Mouse (Mus musculus): ENCODE measurements around the gene Jpt1.
"Not testable (repeated sequence)": the region's sequence is repeated elsewhere in the genome, so short reads cannot be mapped to it uniquely, and the experiment has no call there.

Jpt1 gene

DNA sequence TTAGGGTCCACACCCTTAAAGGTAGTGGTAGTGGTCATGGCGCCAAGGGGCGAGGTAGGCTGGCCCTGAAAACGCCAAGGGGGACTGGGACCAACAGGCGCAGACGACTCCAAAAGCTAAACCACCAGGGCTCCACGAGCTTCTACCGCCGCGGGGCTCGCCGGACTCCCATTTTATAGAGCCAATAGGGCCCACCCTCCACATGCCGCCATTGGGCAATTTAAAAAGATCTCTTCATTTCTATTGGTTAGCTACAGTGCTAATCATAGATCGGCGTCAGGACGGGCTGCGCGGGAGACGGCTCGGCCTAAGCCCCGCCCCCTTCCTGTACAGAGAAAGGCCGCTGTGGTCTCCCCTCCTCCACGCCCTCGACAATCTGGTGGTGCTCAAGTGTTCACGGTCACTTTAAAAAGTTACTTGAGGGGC lies at the start of gene Jpt1:
Gene Jpt1 (minus strand): TSS at position 150 of the 426 bp plus-strand sequence.
- DNase-seq = peak; percentile 91 to 95

DNA sequence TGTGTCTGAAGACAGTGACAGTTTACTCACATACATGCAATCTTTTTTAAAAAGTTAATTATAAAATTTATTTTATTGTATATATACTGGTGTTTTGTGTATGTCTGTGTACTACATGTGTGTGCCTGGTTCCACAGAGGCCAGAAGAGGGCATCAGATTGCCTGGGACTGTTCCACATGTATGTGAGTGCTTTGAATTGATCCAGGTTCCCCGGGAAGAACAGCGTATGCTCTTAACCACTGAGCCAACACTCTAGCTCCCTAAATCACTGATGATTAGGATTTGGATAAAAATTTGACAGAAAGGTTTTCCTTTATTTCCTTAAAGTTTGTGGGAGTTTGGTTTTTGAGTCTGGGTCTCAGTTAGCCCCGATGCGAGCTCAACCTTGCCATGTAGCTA lies 49.2 kb upstream of the Jpt1 start:
- no peak for DNase-seq

DNA sequence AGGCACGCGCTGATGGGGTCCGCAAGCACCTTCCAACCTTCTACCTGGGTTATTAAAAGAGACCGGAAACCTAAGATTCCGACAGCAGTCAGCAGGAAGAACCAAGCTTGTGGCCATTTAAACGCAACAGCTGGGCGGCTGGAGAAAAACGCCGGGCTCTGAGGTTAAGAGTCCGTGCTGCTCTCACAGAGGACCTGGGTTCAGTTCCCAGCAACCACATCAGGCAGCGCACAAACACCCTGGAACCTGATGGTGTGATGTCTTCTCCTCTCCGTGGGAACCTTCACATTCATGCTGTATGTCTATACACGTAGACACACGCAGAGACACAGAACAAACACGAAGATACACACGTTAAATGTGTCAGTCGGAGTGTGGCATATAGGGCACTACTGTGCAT lies 41.5 kb upstream of the Jpt1 start:
- no peak for DNase-seq

DNA sequence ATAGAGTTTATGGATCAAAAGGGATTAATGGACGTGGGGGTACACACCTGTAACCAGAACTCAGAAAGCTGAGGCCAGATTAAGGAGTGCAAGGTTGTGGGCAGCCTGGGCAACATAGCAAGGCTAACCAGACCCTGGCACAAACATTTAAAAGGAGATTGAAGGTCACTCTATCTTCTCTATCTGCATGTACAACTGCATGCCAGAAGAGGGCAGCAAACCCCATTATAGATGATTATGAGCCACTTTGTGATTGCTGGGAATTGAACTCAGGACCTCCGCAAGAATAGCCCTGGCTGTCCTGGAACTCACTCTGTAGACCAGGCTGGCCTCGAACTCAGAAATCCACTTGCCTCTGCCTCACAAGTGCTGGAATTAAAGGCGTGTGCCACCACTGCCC lies 38.6 kb upstream of the Jpt1 start:
- peak in 1 of 2 experiments; percentile 28 for DNase-seq

DNA sequence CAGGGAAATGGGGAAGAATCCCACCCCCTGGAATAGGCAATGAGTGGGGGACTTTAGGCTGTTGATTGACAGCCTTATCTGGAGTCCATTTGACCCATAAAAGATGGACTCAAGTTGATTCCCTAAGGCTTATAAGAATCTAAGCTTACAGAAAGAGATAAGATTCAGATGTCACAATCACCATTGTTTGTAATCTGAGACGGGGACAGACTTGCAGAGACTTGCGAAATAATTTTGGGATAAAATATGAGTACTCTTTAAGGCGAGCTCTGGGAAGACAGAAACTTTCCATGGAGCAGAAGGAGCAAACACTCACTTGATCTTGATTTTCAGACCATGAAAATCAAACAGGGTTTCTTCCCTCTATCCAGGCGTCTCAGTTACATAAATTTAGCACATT lies 29.4 kb upstream of the Jpt1 start:
- no peak for DNase-seq

DNA sequence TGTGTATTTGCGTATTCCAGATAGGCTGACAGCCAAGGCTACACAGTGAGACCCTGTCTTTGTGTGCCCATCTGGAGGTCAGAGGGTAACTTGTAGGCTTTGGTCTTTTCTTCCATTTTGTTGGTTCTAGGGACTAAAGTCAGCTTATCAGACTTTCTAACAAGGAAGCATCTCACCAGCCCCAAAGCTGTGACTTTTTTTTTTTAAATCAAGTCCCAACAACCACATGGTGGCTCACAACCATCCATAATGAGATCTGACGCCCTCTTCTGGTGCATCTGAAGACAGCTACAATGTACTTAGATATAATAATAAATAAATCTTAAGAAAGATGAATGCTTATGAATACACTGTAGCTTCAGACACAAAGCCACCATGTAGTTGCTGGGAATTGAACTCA lies 23.9 kb upstream of the Jpt1 start:
- DNase-seq = no peak

DNA sequence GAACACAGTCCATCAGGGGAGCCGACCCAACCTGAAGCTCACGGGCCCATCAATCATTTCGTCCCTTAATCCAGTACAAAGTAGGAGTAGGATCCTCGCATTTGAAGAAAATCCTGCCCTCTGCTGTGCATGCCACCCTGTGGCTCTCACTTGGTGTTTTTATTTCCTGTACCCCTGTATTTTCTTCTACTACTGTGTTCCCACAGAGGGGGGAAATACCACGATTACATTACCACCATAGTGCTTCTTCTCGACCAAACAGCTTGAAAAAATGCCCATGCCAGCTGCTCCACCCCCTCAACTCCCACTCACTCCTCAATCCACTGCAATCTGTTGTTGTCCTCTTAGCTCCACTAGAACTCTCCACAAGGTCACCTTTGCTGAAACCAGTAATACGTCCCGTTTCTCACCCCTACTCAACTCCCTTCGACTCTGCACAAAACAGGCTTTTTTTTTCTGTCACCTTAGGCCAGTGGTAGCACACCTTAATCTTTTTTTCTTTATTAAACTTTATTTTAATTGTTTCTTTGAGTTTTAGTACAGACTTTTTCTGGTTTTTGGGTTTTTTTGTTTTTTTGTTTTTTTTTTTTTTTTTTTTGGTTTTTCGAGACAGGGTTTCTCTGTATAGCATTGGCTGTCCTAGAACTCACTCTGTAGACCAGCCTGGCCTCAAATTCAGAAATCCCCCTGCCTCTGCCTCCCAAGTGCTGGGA lies 22.8 kb upstream of the Jpt1 start:
- no peak for DNase-seq

DNA sequence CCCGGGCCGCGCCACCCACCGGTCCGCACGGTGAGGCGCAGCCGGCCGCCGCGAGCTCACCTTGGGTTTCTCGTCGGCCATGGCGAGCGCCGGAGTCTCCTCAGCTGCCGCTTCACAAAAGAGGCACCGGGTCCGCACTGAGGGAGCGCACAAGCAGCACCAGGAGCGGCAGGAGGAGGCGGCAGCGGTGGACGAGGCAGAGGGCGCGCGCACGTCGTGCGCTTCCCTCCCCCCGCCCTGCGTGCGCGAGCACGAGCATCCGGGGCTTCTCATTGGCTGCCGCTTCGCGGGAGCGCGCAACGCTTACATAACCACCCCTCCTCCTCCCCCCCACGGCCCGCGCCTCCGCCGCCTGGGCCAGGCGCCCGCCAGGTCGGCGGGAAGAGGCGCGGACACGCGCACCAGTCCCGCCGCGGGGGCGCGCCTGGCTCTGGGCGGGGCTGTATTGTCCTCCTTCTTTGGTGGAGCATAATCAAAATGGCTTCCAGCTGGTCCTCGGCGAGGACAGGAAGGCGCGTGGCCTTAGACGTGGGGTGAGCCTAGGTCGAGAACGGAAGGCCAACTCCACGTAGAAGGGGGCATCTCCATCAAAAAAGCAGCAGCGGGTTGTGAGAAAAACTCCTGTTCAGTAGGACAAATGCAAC lies 22.0 kb upstream of the Jpt1 start, which contains the start of gene Sumo2:
Gene Sumo2 (minus strand): TSS at position 239 of the 644 bp plus-strand sequence.
- DNase-seq = peak; percentile 99

DNA sequence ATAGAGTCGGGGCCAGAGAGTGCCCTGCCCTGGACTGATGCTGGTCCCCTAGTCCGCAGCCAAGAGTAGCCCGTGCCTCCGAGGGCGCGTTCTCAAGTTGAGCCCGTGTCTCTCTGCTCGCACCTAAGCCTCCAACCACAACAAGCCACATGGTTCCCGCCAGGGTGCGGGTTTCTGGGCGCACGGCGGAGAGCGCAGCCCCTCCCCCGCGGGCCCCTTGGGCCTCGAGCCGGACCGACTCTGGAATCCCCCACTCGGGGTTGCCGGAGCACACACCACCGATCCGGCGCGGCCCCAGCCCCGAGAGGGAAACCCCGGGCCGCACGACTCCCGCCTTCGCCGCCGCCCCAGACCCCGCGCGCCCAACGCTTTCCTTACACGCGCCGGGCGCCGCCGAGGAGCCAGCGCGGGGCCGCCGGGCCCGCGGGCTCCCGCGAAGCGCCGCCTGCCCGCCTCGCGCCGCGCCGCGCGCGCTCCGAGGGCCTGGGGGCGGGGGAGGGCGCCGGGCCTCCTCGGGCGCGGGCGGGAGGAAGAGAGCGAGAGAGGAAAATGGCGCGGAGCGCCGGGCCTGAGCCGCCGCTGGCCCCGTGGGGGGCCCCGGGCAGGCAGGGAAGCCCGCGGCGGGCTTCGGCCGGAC lies 21.3 kb upstream of the Jpt1 start:
- DNase-seq = peak; percentile 60 to 66

DNA sequence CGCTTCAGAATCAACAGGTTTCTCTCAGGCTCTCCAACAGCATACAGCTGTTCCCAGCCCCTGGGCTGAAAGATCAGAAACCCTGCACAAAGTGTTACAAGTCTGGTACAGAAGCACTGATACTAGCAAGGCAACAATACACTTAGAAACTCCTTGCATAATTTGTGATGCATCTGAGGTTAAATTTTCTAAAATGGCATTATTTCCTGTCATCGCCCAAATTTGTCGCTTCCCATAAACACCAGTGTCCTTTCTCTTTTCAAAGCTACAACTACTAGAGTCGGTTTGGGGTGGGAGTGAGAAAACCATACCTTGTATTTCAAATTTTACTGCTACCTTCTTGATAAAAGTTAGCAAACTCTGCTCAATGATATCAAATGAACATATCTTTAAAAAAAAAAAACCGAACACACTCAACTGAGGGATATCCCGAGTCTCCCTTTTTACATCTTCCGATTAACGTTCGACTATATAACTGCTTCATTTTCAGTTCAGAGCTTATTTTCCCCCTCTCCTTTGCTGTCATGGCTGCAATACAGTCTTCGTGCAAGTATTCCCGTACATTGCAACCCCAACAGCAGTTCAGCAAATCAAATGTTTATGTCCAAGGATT lies 20.7 kb upstream of the Jpt1 start:
- no peak for DNase-seq

DNA sequence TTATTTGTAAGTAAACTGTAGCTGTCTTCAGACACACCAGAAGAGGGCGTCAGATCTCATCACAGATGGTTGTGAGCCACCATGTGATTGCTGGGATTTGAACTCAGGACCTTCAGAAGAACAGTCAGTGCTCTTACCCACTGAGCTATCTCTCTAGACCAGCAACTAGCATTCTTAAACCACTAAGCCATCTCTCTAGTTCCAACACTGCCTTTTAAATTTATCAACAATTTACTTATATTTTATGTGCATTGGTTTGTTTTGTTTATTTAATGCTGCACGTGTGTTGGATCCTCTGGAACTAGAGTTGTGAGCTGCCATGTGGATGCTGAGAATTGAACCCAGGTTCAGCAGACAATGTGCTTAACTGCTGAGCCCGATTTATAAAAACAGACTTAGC lies 12.3 kb upstream of the Jpt1 start:
- DNase-seq = not testable (repeated sequence)

DNA sequence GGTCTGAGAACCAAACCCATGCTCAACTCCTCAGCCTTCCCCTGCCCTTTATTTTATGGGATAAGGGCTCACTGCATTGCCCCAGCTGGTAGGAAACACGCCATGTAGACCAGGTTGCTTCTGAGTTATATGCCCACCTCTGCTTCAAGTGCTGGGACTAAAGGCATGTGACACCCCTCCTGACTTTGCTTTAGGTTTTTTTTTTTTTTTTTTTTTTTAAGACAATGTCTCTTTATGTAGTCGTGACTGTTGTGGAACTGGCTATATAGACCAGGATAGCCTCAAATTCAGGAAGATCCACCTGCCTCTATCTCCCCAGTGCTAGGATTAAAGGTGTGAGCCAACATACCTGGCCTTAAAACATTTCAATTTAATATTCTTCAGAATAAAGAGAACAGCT lies 8.5 kb upstream of the Jpt1 start:
- no peak for DNase-seq

DNA sequence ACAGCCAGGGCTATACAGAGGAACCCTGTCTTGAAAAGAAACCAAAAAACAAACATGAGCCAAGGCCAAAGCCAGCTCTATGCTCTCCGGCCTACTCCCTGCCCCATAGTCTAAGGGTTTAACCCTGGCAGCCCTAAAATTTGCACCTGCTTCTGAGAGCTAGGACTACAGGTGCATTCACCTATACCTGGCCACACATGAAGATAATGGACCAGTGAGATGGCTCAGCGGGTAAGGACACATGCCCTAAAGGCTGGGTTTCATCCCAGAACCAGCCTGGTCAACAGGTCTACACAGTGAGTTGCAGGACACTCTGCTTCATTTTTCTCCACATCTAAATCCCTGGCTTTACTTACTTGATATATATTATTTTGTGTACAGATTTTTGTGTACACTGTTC lies 8.1 kb upstream of the Jpt1 start:
- no peak for DNase-seq

DNA sequence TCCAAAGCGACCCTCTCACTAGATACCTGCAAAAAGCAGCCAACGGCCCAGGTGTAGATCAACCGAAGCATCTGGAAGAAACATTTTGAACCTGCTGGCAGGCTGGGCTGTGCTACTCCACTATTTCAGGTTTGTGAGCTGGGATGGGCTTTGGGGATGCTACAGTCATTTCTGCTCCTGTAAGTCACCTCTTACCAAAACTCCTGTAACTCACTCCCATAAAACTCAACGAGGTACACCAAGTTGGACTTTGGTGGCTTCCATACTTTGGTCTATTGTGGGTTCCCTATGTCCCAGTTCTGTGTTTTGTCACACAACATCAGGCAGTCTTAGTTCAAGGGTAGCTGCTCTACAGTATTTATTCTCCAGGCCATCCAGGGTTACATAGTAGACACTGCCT lies 6.9 kb upstream of the Jpt1 start:
- no peak for DNase-seq

DNA sequence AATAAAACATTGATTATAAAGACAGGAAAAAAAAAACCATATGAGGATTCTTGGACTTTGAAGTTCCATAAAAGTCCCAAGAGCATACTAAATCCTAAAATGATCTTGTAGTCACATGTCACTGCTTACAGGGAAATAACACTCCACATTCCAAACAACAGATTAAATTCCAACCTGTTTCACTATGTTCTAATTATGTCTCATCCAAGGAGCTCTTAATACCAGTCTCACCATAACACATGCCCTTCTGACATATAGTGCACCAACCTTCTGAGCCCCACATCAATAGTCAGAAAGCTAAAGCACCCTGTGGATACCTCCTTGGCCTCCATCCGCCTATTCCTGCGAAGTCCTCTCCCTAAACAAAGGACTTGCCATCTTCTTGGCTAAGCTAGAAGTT lies 6.0 kb upstream of the Jpt1 start:
- no peak for DNase-seq

DNA sequence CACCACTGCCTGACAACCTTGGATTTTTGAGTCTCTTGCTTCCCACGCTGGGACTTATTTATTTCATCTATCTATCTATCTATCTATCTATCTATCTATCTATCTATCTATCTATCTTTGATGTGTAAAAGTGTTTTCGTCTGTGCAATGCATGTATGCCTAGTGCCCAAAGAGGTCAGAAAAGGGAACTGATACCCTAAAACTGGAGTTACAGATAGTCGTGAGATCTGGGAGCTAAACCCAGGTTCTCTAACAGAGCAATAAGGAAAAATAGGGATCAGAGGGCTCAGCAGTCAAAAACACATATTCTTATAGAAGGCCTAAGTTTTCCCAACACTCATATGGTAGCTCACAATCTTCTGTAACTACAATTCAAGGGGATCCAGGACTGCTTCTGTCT lies 5.4 kb upstream of the Jpt1 start:
- DNase-seq = no peak

DNA sequence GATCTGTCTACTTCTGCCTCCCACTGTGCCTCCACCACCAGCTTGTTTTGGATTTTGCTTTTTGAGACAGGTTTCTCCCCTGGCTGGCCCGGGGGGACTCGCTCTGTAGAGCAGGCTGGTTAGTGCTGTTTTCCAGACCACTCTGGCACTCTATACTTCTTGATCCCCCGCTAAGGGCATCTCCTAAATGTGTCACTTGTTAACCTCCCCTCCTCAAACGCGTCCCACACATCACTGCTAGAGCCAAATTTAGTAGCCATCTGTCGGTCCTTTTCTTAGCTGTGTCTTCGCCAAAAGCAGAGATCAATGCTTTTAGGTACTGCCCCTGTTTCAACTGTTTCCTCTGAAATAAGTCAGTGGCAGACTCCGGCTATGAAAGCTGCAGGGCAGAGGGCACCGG lies 4.5 kb upstream of the Jpt1 start:
- no peak for DNase-seq

DNA sequence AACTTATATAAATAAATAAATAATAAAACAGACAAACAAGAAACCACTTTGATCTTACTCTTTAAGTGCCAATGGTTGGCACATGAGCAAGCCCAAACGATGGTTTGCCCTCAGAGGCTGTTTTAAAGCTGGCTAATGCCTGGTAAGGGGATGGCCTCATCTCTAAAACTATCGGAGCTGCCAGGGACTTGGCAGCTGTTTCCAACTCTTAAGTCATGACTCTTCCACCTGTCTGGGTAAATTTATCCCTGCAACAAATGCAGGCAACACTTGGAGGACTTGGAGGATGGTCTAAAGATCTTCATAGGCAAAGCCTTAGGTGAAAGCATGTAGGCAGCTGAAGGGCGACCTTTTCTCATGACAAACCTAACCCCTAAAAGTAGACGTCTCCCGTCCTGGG lies 2.8 kb upstream of the Jpt1 start:
- DNase-seq = no peak

DNA sequence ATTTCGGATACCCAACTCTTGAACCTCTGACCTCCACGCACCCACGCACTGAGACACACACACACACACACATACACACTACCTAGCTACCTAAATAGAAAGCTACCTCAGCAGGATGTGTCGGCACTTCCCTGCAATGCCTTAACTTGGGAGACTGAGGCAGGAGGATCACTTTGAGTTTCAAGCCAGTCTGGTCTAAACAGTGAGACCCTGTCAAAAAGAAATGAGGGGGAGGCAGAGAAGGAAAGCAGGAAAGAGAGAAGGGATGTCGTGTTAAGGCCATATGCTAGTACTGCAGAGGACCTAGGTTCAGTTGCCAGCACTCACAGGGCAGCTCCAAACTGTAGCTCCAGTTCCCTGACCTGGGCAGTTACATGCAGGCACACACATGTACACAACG lies 834 bp upstream of the Jpt1 start:
- no peak for DNase-seq

DNA sequence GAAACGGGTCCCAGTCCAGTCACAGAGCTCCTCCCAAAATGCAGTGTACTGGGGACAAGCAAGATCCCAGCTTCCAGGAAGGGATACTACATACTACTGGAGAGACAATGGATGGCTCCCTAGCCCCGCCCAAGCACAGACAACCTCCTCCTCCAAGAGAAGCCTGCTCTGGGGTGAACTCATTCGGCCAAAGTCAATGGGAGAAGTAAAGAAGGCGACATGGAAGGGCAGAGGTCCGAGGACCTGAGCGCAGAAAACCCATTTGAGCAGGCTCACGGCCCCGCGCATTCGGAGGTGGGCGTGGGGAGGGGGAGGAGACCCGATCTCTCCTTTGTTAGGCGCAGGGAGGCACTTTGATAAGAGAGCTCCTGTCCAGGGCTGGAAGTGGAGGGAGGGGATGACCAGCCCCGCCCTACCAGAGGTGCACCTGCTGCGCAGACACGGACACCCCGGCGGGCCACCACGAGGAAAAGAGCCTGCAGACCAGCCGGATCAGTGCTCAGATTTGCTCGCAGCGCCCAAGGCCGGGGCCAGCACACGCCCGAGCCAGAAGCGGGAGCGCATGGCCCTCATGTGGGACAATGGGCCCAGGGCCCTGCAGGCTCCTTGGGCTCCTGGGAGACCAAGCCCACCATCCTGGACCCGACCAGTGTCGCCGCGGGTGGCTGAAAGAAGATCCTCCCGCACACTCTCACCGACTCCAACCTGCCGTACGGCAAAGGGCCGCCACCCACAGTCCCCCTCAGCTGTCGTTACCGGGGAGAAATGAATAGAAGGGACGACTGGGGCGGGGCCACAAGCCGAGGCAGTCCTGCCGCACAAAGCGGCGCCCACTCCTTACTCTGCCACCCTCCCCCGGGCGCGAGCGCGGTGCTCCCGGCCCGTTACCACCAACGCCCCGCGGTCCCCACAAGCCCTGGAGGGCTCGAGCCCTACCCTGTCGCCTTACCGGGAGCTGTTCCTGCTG lies 633 bp downstream of the Jpt1 start:
- peak; percentile 27 to 53 for DNase-seq

DNA sequence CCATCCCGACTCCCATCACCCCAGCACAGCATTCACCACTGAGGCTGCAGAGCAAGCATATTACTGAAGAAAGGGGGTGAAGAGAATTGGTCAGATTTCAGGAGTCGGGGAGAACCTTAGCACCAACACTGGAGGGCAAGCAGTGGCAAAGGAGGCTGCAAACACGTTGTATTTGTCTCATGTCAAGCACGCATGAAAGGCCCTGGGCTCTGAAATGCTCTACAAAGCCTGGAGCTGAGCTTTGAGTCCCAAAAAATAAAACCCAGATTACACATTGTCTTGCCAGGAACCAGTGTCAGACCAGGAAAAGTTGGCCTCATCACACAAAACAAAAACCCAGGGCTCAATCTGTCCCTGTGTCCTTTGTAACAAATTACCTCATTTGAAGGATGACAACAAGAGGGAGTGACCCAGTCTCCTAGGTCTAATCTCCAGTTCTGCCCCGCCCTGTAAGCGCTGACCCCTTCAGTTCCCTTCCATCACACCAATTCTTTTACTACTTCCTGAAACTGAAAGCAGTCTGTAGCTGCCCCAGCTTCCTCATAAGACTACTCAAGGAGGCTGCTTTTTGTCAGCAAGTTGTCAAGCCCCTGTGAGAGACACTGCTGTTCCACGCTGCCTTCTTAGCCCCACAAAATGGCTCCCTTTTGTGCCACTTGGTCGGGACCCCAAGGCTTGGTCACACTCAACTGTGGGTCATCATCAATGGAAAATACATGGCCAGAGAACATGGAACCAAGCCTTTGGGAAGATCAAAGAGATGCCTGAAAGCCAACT lies 1.6 kb downstream of the Jpt1 start:
- DNase-seq = peak; percentile 25 to 41

DNA sequence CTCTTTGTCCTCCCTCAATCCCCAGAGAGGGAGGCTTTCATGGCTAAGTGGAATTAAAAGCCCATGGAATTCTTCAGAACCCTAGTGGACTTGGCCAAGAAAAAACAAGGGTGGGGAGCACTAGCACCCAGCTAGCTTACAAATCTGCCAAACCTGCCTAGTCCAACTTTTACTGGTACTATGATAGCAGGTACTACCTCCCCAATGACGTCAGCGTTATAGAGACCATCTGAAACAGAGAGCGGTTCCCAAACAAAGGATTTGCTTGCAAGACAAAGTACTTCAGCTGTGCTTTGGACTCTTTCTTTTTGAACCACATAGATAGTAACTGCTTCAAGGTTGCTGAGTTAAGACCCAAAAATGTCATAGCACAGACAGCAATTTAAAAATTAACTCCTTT lies 2.2 kb downstream of the Jpt1 start:
- DNase-seq = no peak
